Mouse (Mus musculus): ENCODE measurements around the gene Sgsh.

DNA sequence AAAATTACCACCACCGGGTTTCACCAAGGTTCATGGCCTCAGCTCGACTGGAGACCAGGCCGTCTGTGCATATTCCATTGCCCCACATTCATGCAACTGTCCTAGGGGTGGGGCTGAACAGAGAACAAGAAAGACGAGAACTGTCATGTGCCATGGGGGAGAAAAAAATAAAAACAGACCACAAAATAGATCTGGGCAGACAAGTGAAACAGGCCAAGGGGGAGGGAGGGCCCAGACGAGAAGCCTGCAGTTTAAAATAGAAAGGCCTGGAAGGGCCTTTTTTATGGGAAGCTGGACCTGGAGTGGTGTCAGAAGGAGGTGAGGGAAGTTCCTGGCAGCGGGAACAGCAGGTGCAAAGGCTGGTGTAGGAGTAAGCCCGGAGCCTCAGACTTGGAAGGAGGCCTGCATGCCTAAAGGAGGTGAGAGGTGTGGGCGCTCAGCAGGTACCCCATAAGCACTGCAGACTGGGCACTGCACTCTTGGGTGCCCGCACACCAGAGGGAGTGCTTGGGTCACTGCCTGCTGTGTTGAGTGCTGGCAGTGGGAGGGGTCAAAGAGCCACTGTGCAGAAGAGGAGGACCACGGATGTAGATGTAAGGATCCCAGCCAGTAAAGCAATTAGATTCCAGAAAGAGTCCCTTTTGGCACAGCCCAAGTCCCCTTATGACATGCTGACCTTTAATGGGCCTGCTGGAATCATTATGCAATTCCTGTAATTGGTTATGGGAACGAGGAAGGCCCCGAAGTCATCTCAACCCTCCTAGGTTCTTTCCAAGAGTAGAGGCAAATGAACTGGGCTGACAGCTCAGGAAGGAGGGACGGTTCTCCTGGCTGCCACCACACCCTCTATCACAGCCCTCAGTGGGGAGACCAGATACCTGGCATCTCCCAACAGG lies 48.3 kb downstream of the Sgsh start:
- TF ChIP-seq GATA1 (IDR thresholded peaks at IDR 0.05; ENCODE audit: borderline replicate concordance, low read length) (no peak), FLI1 (IDR thresholded peaks at IDR 0.05; ENCODE audit: low read length) (no peak)
